Mouse (Mus musculus): ENCODE measurements around the gene Pth2r.

DNA sequence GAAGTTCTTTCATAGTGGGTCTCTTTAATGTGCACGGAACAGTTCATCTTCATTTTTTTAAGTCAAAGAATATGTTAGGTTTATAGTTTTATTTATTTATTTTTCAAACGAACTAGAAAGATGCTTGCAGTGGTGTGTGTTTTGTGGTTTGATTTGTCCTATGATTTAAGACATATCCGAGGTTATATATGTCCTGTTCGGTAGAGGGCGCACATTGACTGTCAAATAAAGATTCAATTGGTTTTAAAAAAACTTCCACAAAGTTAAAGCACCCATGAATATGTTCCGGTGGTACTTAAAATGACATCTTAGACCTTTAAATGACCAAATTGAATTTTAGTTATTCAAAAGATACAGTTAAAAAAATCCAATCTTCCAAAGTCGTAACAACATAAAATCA, 30.3 kb downstream of the Pth2r start:
- TF ChIP-seq EP300 (IDR thresholded peaks at IDR 0.05; ENCODE audit: insufficient read depth, low read depth, low read length), result no peak
- no peak for TF ChIP-seq CTCF (IDR thresholded peaks at IDR 0.05; ENCODE audit: low read depth, low read length)

Measured in ES-Bruce4 (cell line).